Mouse (Mus musculus): ENCODE results near the gene Lamb2. TPM values are rescaled to one million over a fixed set of nuclear protein-coding genes. Genes with fewer than 3 reads are reported as not detected.

Gene Lamb2
- polyA plus RNA-seq, 1 experiment from 2014 or later: 5.3 TPM

- H3K4me2 ChIP-seq: peak overlapping the region; percentile 99
- no peaks in the 10 kb centered on the region for H3K9me3 ChIP-seq (replicated peaks)
- DNase-seq (no peak), ATAC-seq (ENCODE audit: low read depth) (peak; percentile 33; the same call in 1 of the 2 replicates)
- 40% methylated on average over 6 of the region's 6 CpGs for WGBS (ENCODE audit: insufficient replicate concordance)
- peak overlapping the region; percentile 70 for H3K4me3 ChIP-seq (replicated peaks)
- H3K36me3 ChIP-seq: peaks cover 18% of the 10 kb centered on the region
- peak overlapping the region; percentile 75 for H3K9ac ChIP-seq
- peak overlapping the region; percentile 87 for H3K27ac ChIP-seq
- peaks cover 66% of the 10 kb centered on the region for H3K4me1 ChIP-seq (replicated peaks)
- H3K27me3 ChIP-seq: no peaks in the 10 kb centered on the region
Observed at GRCm38 (mm10) chr9:108451519-108452160, 27.9 kb upstream of the Lamb2 start.

GRCm38 (mm10) chr9:108452291-108452906 is 27.1 kb upstream of the Lamb2 start:
- WGBS (ENCODE audit: insufficient replicate concordance): under 1% methylated on average over 40 of the region's 40 CpGs

GRCm38 (mm10) chr9:108452911-108453310 is 26.6 kb upstream of the Lamb2 start:
- no peak for DNase-seq
- peak overlapping the region; percentile 70 for H3K4me3 ChIP-seq (replicated peaks)
- peaks cover 75% of the 10 kb centered on the region for H3K4me1 ChIP-seq (replicated peaks)
- peak; percentile 6 for ATAC-seq (ENCODE audit: low read depth)
- WGBS (ENCODE audit: insufficient replicate concordance): 49% methylated on average over 6 of the region's 6 CpGs
- peak overlapping the region; percentile 75; the same call in 1 of the 2 replicates for H3K9ac ChIP-seq
- no peaks in the 10 kb centered on the region for H3K27me3 ChIP-seq
- no peaks in the 10 kb centered on the region for H3K9me3 ChIP-seq (replicated peaks)
- peaks cover 13% of the 10 kb centered on the region for H3K36me3 ChIP-seq
- peak overlapping the region; percentile 87; the same call in 1 of the 2 replicates for H3K27ac ChIP-seq
- H3K4me2 ChIP-seq: peak overlapping the region; percentile 99

More at GRCm38 (mm10) chr9:108452291-108452906, 27.1 kb upstream of the Lamb2 start:
- DNase-seq (peak; percentile 81), ATAC-seq (ENCODE audit: low read depth) (peak; percentile 80)
- peaks cover 73% of the 10 kb centered on the region for H3K4me1 ChIP-seq (replicated peaks)
- H3K4me3 ChIP-seq (replicated peaks): peak overlapping the region; percentile 70
- no peaks in the 10 kb centered on the region for H3K9me3 ChIP-seq (replicated peaks)
- H3K9ac ChIP-seq: peak overlapping the region; percentile 75
- peak overlapping the region; percentile 99 for H3K4me2 ChIP-seq
- peaks cover 18% of the 10 kb centered on the region for H3K36me3 ChIP-seq
- no peaks in the 10 kb centered on the region for H3K27me3 ChIP-seq
- H3K27ac ChIP-seq: peak overlapping the region; percentile 87

- 73% methylated on average over 4 of the region's 4 CpGs for WGBS (ENCODE audit: insufficient replicate concordance)
- no peak overlapping the region for H3K4me2 ChIP-seq
- H3K4me1 ChIP-seq (replicated peaks): peaks cover 75% of the 10 kb centered on the region
- H3K27me3 ChIP-seq: no peaks in the 10 kb centered on the region
- H3K9ac ChIP-seq: 0 out of 2 replicates have a peak overlapping the region, but pooled peaks have one; percentile 14
- no peak for DNase-seq
- H3K36me3 ChIP-seq: peaks cover 7% of the 10 kb centered on the region
- no peak for ATAC-seq (ENCODE audit: low read depth)
- no peak overlapping the region for H3K27ac ChIP-seq
- H3K4me3 ChIP-seq (replicated peaks): no peak overlapping the region
- no peaks in the 10 kb centered on the region for H3K9me3 ChIP-seq (replicated peaks)
Observed at GRCm38 (mm10) chr9:108453458-108453857, 26.1 kb upstream of the Lamb2 start.

- no peak for DNase-seq
- Histone ChIP-seq H3K9me3 (replicated peaks) (no peaks in the 10 kb centered on the region), H3K36me3 (no peaks in the 10 kb centered on the region), H3K4me2 (no peak overlapping the region), H3K9ac (no peak overlapping the region), H3K4me3 (replicated peaks) (no peak overlapping the region), H3K4me1 (replicated peaks) (peaks cover 73% of the 10 kb centered on the region), H3K27ac (no peak overlapping the region), H3K27me3 (no peaks in the 10 kb centered on the region)
- WGBS (ENCODE audit: insufficient replicate concordance): 61% methylated on average over 6 of the region's 6 CpGs
- no peak for ATAC-seq (ENCODE audit: low read depth)
Observed at GRCm38 (mm10) chr9:108454429-108454828, 25.1 kb upstream of the Lamb2 start.

GRCm38 (mm10) chr9:108455747-108456571 is 23.6 kb upstream of the Lamb2 start:
- H3K36me3 ChIP-seq: no peaks in the 10 kb centered on the region

GRCm38 (mm10) chr9:108456953-108457352 is 22.6 kb upstream of the Lamb2 start:
- Histone ChIP-seq H3K36me3 (no peaks in the 10 kb centered on the region), H3K27me3 (no peaks in the 10 kb centered on the region), H3K4me3 (replicated peaks) (no peak overlapping the region), H3K4me2 (no peak overlapping the region), H3K27ac (0 out of 2 replicates have a peak overlapping the region, but pooled peaks have one; percentile 32), H3K9me3 (replicated peaks) (no peaks in the 10 kb centered on the region), H3K9ac (no peak overlapping the region), H3K4me1 (replicated peaks) (peaks cover 68% of the 10 kb centered on the region)
- 72% methylated on average over 10 of the region's 10 CpGs for WGBS (ENCODE audit: insufficient replicate concordance)
- ATAC-seq (ENCODE audit: low read depth) (no peak), DNase-seq (no peak)

More at GRCm38 (mm10) chr9:108455747-108456571, 23.6 kb upstream of the Lamb2 start:
- Histone ChIP-seq H3K9ac (no peak overlapping the region), H3K4me3 (replicated peaks) (no peak overlapping the region), H3K27me3 (no peaks in the 10 kb centered on the region), H3K4me2 (no peak overlapping the region), H3K4me1 (replicated peaks) (peaks cover 68% of the 10 kb centered on the region), H3K27ac (0 out of 2 replicates have a peak overlapping the region, but pooled peaks have one; percentile 7), H3K9me3 (replicated peaks) (no peaks in the 10 kb centered on the region)
- WGBS (ENCODE audit: insufficient replicate concordance): 41% methylated on average over 12 of the region's 12 CpGs
- ATAC-seq (ENCODE audit: low read depth) (no peak), DNase-seq (no peak)

- peak overlapping the region; percentile 88 for H3K4me2 ChIP-seq
- peaks cover 47% of the 10 kb centered on the region for H3K4me1 ChIP-seq (replicated peaks)
- H3K4me3 ChIP-seq (replicated peaks): peak overlapping the region; percentile 91
- WGBS (ENCODE audit: insufficient replicate concordance): 88% methylated on average over 1 of the region's 1 CpGs
- peaks cover 26% of the 10 kb centered on the region for H3K36me3 ChIP-seq
- peak overlapping the region; percentile 90; the same call in 1 of the 2 replicates for H3K9ac ChIP-seq
- H3K27me3 ChIP-seq: no peaks in the 10 kb centered on the region
- DNase-seq (no peak), ATAC-seq (ENCODE audit: low read depth) (no peak; the same call in 1 of the 2 replicates)
- peak overlapping the region; percentile 91 for H3K27ac ChIP-seq
- H3K9me3 ChIP-seq (replicated peaks): no peaks in the 10 kb centered on the region
Observed at GRCm38 (mm10) chr9:108459939-108460318, 19.6 kb upstream of the Lamb2 start.

- Histone ChIP-seq H3K36me3 (peaks cover 32% of the 10 kb centered on the region), H3K4me2 (peak within 1 kb of the TSS; percentile 88), H3K9ac (peak within 1 kb of the TSS; percentile 90), H3K4me3 (replicated peaks) (peak within 1 kb of the TSS; percentile 91), H3K27me3 (no peaks in the 10 kb centered on the region), H3K27ac (peak within 1 kb of the TSS; percentile 91), H3K9me3 (replicated peaks) (no peaks in the 10 kb centered on the region), H3K4me1 (replicated peaks) (peaks cover 47% of the 10 kb centered on the region)
- ATAC-seq (ENCODE audit: low read depth) (peak; percentile 78), DNase-seq (peak; percentile 78)
- WGBS (ENCODE audit: insufficient replicate concordance): under 1% methylated on average over 52 of the region's 52 CpGs
Observed at GRCm38 (mm10) chr9:108460319-108461178, 19.0 kb upstream of the Lamb2 start, which contains the start of gene Ccdc71. Ccdc71 (plus strand) TSS chr9:108460527.

GRCm38 (mm10) chr9:108461181-108461631 is 18.3 kb upstream of the Lamb2 start, which contains the start of gene Klhdc8b:
Klhdc8b (minus strand) TSS chr9:108461581.
- Histone ChIP-seq H3K27me3 (no peaks in the 10 kb centered on the region), H3K4me3 (replicated peaks) (peak within 1 kb of the TSS; percentile 91), H3K4me1 (replicated peaks) (peaks cover 40% of the 10 kb centered on the region), H3K27ac (peak within 1 kb of the TSS; percentile 91), H3K9me3 (replicated peaks) (no peaks in the 10 kb centered on the region), H3K4me2 (peak within 1 kb of the TSS; percentile 88), H3K36me3 (peaks cover 39% of the 10 kb centered on the region), H3K9ac (peak within 1 kb of the TSS; percentile 90)
- 28% methylated on average over 11 of the region's 11 CpGs for WGBS (ENCODE audit: insufficient replicate concordance)
- ATAC-seq (ENCODE audit: low read depth) (no peak), DNase-seq (no peak)
